Mouse (Mus musculus): ENCODE measurements around the gene Tie1.

DNA sequence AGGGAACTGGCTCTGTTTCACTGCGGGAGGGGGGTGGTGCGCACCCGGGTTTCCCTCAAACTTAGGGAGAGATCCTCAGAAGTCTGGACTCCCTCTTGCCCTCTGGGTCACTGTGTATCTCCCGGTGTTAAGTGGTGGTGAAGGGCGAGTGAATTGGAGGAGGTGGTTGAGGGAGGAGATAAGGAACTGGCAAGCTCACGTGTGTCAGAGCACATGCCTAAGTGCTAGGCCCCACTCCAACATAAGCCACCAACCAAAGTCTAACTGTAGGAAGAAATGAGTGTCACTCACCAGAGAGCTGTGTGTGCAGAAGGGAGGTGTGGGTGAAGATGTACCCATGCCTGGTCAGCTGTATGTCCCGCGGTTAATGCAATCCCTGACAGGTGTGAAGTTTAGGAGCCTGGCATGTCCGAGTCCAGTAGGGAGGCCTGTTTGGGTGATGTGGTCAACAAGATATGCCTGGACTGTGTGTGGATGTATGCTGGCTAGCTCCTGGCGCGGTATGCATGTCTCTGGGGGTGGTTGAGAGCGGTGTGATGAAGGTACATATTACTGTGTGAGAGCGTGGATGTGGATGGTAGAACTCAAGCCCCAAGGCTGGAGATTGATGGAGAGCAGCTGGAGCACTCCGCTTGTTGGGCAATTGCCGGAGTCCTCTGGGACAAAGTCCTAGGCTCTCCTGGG, 61.2 kb downstream of the Tie1 start:
- no peak for TF ChIP-seq CTCF (IDR thresholded peaks at IDR 0.05; ENCODE audit: extremely low read depth, insufficient read length, insufficient replicate concordance, low read depth, low read length)
- no peak; the same call in 1 of the 2 replicates for TF ChIP-seq POLR2A (IDR thresholded peaks at IDR 0.05; ENCODE audit: low read depth, low read length)

All from small intestine, adult 2 months (tissue).